Mouse (Mus musculus): ENCODE results near the gene Ank2.
A peak's percentile ranks its signal among the peaks of the same experiment; 100 is the strongest.

Gene Ank2

GRCm38 (mm10) chr3:127172697-127173096 lies 326.5 kb downstream of the Ank2 start:
- no peak for DNase-seq (ENCODE audit: low spot score)

DNA sequence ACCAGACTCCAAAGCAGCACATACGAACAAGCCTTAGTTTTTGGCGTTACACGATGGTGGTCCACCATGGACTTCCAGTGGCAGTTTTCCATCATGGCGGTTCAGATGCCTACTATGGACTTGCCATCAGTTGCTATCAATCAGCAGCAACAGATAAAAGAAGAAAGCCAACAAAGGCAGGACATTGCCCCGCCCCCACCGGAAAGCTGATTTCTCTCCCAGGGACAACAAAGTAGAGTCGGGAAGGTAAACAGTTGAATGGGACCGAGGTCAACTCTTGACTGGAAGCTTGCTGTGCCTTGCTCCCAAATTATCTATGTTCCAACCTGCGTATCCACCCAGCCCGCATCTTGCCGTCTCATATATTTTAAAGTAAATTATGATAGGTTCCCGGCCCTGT lies 328.9 kb downstream of the Ank2 start:
- DNase-seq (ENCODE audit: low spot score): no peak

GRCm38 (mm10) chr3:127169114-127169513 lies 330.0 kb downstream of the Ank2 start:
- no peak for DNase-seq (ENCODE audit: low spot score)

DNA sequence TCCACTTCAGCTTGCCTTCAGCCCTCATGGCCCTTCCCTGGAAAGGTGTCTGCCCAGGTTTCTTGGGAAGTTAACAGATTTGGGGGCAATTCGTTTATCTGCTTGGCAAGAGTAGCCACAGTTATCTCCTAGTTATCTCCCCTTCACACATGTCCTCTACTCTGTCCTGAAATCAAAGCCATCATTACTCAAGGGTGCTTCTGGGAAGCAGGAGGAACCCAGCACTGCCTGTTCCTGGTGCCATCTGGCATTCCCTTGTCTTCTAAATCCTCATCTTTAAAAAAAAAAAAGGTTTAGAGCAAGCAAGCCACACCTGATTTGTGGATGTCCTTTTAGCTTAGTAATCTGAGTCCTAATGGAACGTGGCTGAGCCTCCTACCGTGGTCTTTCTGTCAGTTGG lies 335.4 kb downstream of the Ank2 start:
- DNase-seq (ENCODE audit: low spot score): no peak

- peak; percentile 56 for DNase-seq (ENCODE audit: low spot score)
Measured at GRCm38 (mm10) chr3:127161998-127162712, 337.0 kb downstream of the Ank2 start.

DNA sequence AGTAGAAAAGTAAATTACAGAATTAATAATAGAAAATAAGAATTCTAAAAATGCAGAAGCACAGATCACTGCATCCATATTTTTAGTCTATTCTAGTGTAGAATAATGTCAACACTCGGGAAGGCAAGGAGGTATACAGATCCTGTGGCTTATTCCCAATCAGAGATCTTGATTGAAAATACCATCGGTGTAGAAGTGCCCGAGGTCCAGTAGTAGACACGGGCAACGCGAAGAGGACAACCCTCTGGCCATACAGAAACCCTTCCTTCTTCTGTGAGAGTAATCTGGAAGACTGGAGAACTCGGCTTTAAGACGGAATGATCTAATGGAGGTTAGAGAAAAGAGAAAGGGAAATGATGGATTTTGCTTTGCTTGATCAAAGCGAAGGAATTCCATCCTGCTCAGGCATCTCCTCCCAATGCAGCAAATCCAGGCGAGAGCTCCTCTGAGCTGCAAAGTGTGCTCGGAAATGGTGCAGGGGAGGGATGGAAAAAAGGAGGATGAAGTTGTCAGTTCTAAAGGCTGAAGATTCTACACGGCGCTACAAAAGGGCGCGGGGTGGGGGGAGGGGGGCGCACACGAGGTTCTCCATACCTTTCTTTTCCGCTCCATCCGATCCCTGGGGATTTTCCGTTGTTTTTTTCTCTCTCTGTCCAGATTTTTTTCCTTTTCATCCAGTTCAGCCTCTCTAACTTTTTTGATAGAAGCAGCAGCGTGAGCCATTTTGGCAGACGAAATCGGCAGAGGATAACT lies 337.9 kb downstream of the Ank2 start:
- no peak for DNase-seq (ENCODE audit: low spot score)

GRCm38 (mm10) chr3:127157706-127158105 lies 341.4 kb downstream of the Ank2 start:
- DNase-seq (ENCODE audit: low spot score): no peak

- DNase-seq (ENCODE audit: low spot score): no peak
Measured at GRCm38 (mm10) chr3:127156080-127156479, 343.1 kb downstream of the Ank2 start.

- no peak for DNase-seq (ENCODE audit: low spot score)
Measured at GRCm38 (mm10) chr3:127153861-127154260, 345.3 kb downstream of the Ank2 start.

- no peak for DNase-seq (ENCODE audit: low spot score)
Measured at GRCm38 (mm10) chr3:127153443-127153842, 345.7 kb downstream of the Ank2 start.

- DNase-seq (ENCODE audit: low spot score): no peak
Measured at GRCm38 (mm10) chr3:127148648-127149047, 350.5 kb downstream of the Ank2 start.

GRCm38 (mm10) chr3:127140590-127140989 lies 358.6 kb downstream of the Ank2 start:
- DNase-seq (ENCODE audit: low spot score): no peak

- DNase-seq (ENCODE audit: low spot score): no peak
Measured at GRCm38 (mm10) chr3:127139638-127140037, 359.5 kb downstream of the Ank2 start.

DNA sequence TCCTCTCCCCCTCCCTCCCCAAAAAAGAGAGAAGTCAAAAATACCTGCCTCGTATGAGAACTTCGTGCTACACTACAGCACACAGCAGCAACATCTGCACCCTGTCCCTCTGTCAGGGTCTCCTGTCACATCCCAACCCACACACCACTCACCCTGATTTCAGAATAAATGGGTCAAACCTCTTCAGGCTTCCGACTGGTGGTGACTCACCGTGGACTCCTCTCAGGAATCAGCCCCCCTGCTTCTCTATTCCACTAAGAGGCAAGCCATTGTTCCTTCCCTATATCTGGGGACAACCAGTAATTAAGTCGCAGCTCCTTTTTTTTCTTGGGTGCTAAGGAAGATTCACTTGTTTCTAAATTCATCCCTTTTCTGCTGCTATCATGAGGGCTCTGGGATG lies 361.6 kb downstream of the Ank2 start:
- DNase-seq (ENCODE audit: low spot score): no peak

- DNase-seq (ENCODE audit: low spot score): no peak
Measured at GRCm38 (mm10) chr3:127134062-127134461, 365.1 kb downstream of the Ank2 start.

DNA sequence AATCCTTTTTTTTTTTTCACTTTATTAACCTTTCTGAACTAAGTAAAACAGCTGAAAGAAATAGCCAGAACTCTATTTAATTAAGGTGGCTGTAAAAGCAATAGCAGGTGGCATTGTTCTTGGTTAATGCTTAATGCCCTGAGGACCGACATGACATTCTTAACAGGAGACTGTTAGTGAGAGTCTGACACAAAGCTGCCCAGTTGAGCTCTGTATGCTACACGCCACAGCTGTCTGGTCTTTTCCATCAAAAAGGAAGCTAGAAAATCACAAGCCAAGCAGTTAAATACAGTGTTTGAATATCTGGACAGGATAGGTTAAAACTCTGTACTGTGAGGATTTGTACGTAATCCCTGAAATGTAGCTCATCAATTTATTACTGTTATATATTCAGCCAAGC lies 368.1 kb downstream of the Ank2 start:
- no peak for DNase-seq (ENCODE audit: low spot score)

GRCm38 (mm10) chr3:127130167-127130770 lies 368.9 kb downstream of the Ank2 start:
- DNase-seq (ENCODE audit: low spot score): no peak

DNA sequence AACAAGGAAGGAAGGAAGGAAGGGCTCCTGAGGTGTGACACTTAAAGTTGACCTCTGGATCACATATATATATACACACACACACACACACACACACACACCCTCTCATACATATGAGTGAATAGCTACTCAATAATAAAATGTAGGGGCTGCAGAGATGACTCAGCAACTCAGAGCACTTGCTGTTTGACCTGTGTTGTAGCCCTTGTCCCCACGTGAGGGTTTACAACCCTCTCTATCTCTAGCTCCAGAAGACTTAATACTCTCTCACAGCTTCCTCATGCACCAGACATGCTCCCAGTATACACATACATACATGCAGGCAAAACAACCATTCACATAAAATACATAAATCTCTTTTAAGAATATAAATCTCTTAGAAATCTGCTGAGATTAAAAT lies 369.4 kb downstream of the Ank2 start:
- DNase-seq (ENCODE audit: low spot score): no peak

DNA sequence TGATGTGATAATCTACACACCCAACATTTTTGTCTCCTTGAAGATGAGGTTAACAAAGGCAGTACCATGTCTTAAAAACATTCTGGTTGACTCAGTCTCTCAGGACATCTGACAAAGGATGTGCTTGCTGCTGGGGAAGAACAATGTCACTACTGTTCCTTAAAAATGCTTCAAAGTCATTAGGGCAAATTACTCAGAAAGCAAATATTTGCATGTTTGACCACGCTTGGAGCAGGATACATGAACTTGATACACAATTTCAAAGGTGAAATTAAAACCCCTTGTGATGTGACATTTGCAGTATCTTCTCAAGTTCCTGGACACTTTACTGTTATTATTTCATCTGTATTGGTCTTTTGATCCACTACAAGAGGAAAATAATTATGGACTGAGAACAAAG lies 371.5 kb downstream of the Ank2 start:
- no peak for DNase-seq (ENCODE audit: low spot score)

GRCm38 (mm10) chr3:127126220-127126619 lies 372.9 kb downstream of the Ank2 start:
- DNase-seq (ENCODE audit: low spot score): no peak

- peak; percentile 6 for DNase-seq (ENCODE audit: low spot score)
Measured at GRCm38 (mm10) chr3:127124375-127124993, 374.7 kb downstream of the Ank2 start.

DNA sequence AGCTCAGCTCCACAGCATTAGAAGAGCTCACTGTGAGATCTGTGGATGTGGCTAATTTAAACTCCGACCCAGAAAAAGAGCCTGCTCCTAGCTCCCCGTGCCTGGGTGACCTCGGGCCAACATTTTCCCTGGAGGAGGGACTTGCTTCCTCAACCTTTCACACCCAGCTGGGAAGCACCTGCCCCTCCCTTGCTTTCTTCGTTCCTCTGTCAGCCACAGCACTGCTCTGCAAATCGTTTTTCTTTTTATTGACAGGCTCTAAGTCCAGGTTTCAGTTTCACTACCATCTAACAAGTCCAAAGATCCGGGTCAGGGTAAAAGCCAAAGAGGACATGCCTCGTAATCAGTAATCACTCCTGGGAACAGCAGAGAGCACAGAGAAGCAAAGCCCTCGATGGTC lies 375.8 kb downstream of the Ank2 start:
- DNase-seq (ENCODE audit: low spot score): peak; percentile 14

DNA sequence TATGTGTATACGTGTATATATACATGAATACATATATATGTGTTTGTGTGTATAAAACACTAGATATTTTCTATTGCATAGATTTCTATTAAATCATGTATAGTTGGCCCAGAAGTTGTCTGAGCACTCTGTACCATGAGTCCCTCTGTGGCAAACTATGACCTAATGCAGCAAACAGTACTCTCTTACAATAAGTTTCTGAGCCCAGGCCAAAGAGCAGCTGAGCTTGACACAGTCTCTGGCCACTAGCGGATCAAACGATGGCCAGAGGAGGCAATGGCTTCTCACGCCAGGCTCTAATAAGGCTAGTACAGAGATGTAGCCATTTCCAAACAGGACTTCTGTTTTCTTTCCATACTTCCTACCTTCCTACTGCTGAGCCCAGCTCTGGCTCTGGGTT lies 380.4 kb downstream of the Ank2 start:
- no peak for DNase-seq (ENCODE audit: low spot score)

Data from ovary, postnatal 36 days (tissue).